Mouse (Mus musculus): Measurements from ENCODE around the gene Col23a1. TPM values are rescaled to one million over a fixed set of nuclear protein-coding genes. Genes with fewer than 3 reads are reported as not detected.

Gene Col23a1
- polyA plus RNA-seq, 1 experiment, result 0.76 TPM

GRCm38 (mm10) chr11:51431287-51431686 is 141.6 kb downstream of the Col23a1 start:
- no peak overlapping the region for H3K27ac ChIP-seq (ENCODE audit: insufficient read depth, low read length)
- no peak overlapping the region for H3K9ac ChIP-seq (ENCODE audit: low read depth, poor library complexity, severe bottlenecking)
- TF ChIP-seq CTCF (IDR thresholded peaks at IDR 0.05; ENCODE audit: low read depth, low read length) (no peak), EP300 (IDR thresholded peaks at IDR 0.05; ENCODE audit: insufficient read depth, low read depth, low read length) (no peak), POLR2A (IDR thresholded peaks at IDR 0.05; ENCODE audit: insufficient read depth, low read length) (no peak)
- H3K27me3 ChIP-seq (ENCODE audit: control insufficient read depth, insufficient read depth, low read length, poor library complexity, severe bottlenecking), result no peaks in the 10 kb centered on the region
- H3K4me3 ChIP-seq (ENCODE audit: low read depth, low read length), result no peak overlapping the region
- no peaks in the 10 kb centered on the region for H3K4me1 ChIP-seq (ENCODE audit: control insufficient read depth, insufficient read depth, low read length)
- H3K9me3 ChIP-seq (replicated peaks; ENCODE audit: control insufficient read depth, insufficient read depth, low read length, poor library complexity, severe bottlenecking), result no peaks in the 10 kb centered on the region
- no peaks in the 10 kb centered on the region for H3K36me3 ChIP-seq (ENCODE audit: control insufficient read depth, insufficient read depth, low read length, poor library complexity, severe bottlenecking)

DNA sequence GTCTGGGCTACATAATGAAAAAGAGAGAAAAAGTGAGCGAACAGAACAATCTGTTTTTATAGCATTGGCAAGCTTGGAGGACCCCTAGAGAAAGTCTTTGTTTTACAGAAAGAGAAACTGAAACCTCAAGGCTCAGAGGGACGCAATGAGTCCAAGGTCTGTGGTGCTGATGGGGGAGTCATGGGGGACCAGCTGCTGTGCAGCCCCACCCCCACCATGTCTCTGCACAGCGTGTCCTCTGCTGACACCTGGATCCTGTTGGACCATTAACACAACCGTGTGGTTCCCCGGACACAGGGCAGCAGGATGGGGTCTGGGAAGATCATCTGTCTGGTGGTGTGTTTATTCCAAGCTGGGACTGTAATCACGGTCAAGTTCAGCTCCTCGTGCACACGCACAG is 142.2 kb downstream of the Col23a1 start:
- no peak overlapping the region for H3K4me3 ChIP-seq (ENCODE audit: low read depth, low read length)
- no peaks in the 10 kb centered on the region for H3K36me3 ChIP-seq (ENCODE audit: control insufficient read depth, insufficient read depth, low read length, poor library complexity, severe bottlenecking)
- H3K27me3 ChIP-seq (ENCODE audit: control insufficient read depth, insufficient read depth, low read length, poor library complexity, severe bottlenecking), result no peaks in the 10 kb centered on the region
- no peak overlapping the region for H3K27ac ChIP-seq (ENCODE audit: insufficient read depth, low read length)
- H3K9me3 ChIP-seq (replicated peaks; ENCODE audit: control insufficient read depth, insufficient read depth, low read length, poor library complexity, severe bottlenecking), result no peaks in the 10 kb centered on the region
- H3K4me1 ChIP-seq (ENCODE audit: control insufficient read depth, insufficient read depth, low read length), result no peaks in the 10 kb centered on the region
- H3K9ac ChIP-seq (ENCODE audit: low read depth, poor library complexity, severe bottlenecking), result no peak overlapping the region
- TF ChIP-seq POLR2A (IDR thresholded peaks at IDR 0.05; ENCODE audit: insufficient read depth, low read length) (no peak), EP300 (IDR thresholded peaks at IDR 0.05; ENCODE audit: insufficient read depth, low read depth, low read length) (no peak), CTCF (IDR thresholded peaks at IDR 0.05; ENCODE audit: low read depth, low read length) (no peak)

GRCm38 (mm10) chr11:51442006-51442405 is 152.3 kb downstream of the Col23a1 start:
- no peaks in the 10 kb centered on the region for H3K36me3 ChIP-seq (ENCODE audit: control insufficient read depth, insufficient read depth, low read length, poor library complexity, severe bottlenecking)
- H3K9me3 ChIP-seq (replicated peaks; ENCODE audit: control insufficient read depth, insufficient read depth, low read length, poor library complexity, severe bottlenecking), result peaks cover 3% of the 10 kb centered on the region; the same call in 1 of the 2 replicates
- H3K27ac ChIP-seq (ENCODE audit: insufficient read depth, low read length), result no peak overlapping the region
- H3K4me3 ChIP-seq (ENCODE audit: low read depth, low read length), result no peak overlapping the region
- no peak for TF ChIP-seq EP300 (IDR thresholded peaks at IDR 0.05; ENCODE audit: insufficient read depth, low read depth, low read length)
- TF ChIP-seq CTCF (IDR thresholded peaks at IDR 0.05; ENCODE audit: low read depth, low read length), result no peak
- no peak for TF ChIP-seq POLR2A (IDR thresholded peaks at IDR 0.05; ENCODE audit: insufficient read depth, low read length)
- no peak overlapping the region for H3K9ac ChIP-seq (ENCODE audit: low read depth, poor library complexity, severe bottlenecking)
- H3K4me1 ChIP-seq (ENCODE audit: control insufficient read depth, insufficient read depth, low read length), result no peaks in the 10 kb centered on the region
- no peaks in the 10 kb centered on the region for H3K27me3 ChIP-seq (ENCODE audit: control insufficient read depth, insufficient read depth, low read length, poor library complexity, severe bottlenecking)

DNA sequence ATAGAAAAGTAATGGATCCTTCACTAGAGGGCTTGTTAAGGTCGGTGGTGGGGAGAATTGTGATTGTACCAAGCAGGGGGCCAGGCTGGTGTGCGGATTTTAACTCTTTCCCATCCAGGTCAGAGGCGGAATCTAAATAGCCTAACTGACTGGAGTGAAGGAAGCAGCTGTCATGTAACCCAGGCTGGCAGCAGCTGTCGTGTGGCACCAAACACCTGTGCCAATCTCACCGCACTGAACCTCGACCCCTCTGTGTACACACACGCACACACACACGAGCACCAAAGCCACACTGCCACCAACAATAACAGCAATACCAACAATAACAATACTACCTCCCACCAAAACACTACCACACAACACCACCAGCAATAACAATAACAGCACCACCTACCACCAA is 152.9 kb downstream of the Col23a1 start:
- Histone ChIP-seq H3K4me3 (ENCODE audit: low read depth, low read length) (no peak overlapping the region), H3K27ac (ENCODE audit: insufficient read depth, low read length) (no peak overlapping the region), H3K4me1 (ENCODE audit: control insufficient read depth, insufficient read depth, low read length) (no peaks in the 10 kb centered on the region), H3K27me3 (ENCODE audit: control insufficient read depth, insufficient read depth, low read length, poor library complexity, severe bottlenecking) (no peaks in the 10 kb centered on the region), H3K9me3 (replicated peaks; ENCODE audit: control insufficient read depth, insufficient read depth, low read length, poor library complexity, severe bottlenecking) (peaks cover 3% of the 10 kb centered on the region; the same call in 1 of the 2 replicates), H3K36me3 (ENCODE audit: control insufficient read depth, insufficient read depth, low read length, poor library complexity, severe bottlenecking) (no peaks in the 10 kb centered on the region), H3K9ac (ENCODE audit: low read depth, poor library complexity, severe bottlenecking) (no peak overlapping the region)
- TF ChIP-seq CTCF (IDR thresholded peaks at IDR 0.05; ENCODE audit: low read depth, low read length) (no peak), EP300 (IDR thresholded peaks at IDR 0.05; ENCODE audit: insufficient read depth, low read depth, low read length) (no peak), POLR2A (IDR thresholded peaks at IDR 0.05; ENCODE audit: insufficient read depth, low read length) (no peak)

GRCm38 (mm10) chr11:51443818-51444217 is 154.1 kb downstream of the Col23a1 start:
- no peak overlapping the region for H3K9ac ChIP-seq (ENCODE audit: low read depth, poor library complexity, severe bottlenecking)
- H3K27me3 ChIP-seq (ENCODE audit: control insufficient read depth, insufficient read depth, low read length, poor library complexity, severe bottlenecking), result no peaks in the 10 kb centered on the region
- H3K4me1 ChIP-seq (ENCODE audit: control insufficient read depth, insufficient read depth, low read length), result no peaks in the 10 kb centered on the region
- no peak overlapping the region for H3K4me3 ChIP-seq (ENCODE audit: low read depth, low read length)
- H3K36me3 ChIP-seq (ENCODE audit: control insufficient read depth, insufficient read depth, low read length, poor library complexity, severe bottlenecking), result no peaks in the 10 kb centered on the region
- peaks cover 3% of the 10 kb centered on the region; the same call in 1 of the 2 replicates for H3K9me3 ChIP-seq (replicated peaks; ENCODE audit: control insufficient read depth, insufficient read depth, low read length, poor library complexity, severe bottlenecking)
- H3K27ac ChIP-seq (ENCODE audit: insufficient read depth, low read length), result no peak overlapping the region
- no peak for TF ChIP-seq POLR2A (IDR thresholded peaks at IDR 0.05; ENCODE audit: insufficient read depth, low read length)
- no peak for TF ChIP-seq CTCF (IDR thresholded peaks at IDR 0.05; ENCODE audit: low read depth, low read length)
- TF ChIP-seq EP300 (IDR thresholded peaks at IDR 0.05; ENCODE audit: insufficient read depth, low read depth, low read length), result no peak

- H3K4me1 ChIP-seq (ENCODE audit: control insufficient read depth, insufficient read depth, low read length), result no peaks in the 10 kb centered on the region
- H3K27ac ChIP-seq (ENCODE audit: insufficient read depth, low read length), result no peak overlapping the region
- no peaks in the 10 kb centered on the region for H3K27me3 ChIP-seq (ENCODE audit: control insufficient read depth, insufficient read depth, low read length, poor library complexity, severe bottlenecking)
- H3K36me3 ChIP-seq (ENCODE audit: control insufficient read depth, insufficient read depth, low read length, poor library complexity, severe bottlenecking), result no peaks in the 10 kb centered on the region
- H3K9ac ChIP-seq (ENCODE audit: low read depth, poor library complexity, severe bottlenecking), result no peak overlapping the region
- TF ChIP-seq CTCF (IDR thresholded peaks at IDR 0.05; ENCODE audit: low read depth, low read length), result no peak
- TF ChIP-seq POLR2A (IDR thresholded peaks at IDR 0.05; ENCODE audit: insufficient read depth, low read length), result no peak
- no peak for TF ChIP-seq EP300 (IDR thresholded peaks at IDR 0.05; ENCODE audit: insufficient read depth, low read depth, low read length)
- no peak overlapping the region for H3K4me3 ChIP-seq (ENCODE audit: low read depth, low read length)
- H3K9me3 ChIP-seq (replicated peaks; ENCODE audit: control insufficient read depth, insufficient read depth, low read length, poor library complexity, severe bottlenecking), result peaks cover under 1% of the 10 kb centered on the region; the same call in 1 of the 2 replicates
Measured at GRCm38 (mm10) chr11:51444649-51445048, 154.9 kb downstream of the Col23a1 start.
